Mouse (Mus musculus) olfactory bulb, adult 2 months (tissue): Measurements from ENCODE around the gene Sgca.

ENCODE experiments used
- CTCF ChIP-seq: fragments of 200-500 bp; IDR thresholded peaks from 2 replicates; pipeline ENCODE4 v1.5.1; 2012; ENCODE audit warnings: low read depth, mild to moderate bottlenecking, low read length, moderate library complexity; ENCODE audit not compliant: insufficient read depth
- POLR2A ChIP-seq: fragments of 200-500 bp; IDR thresholded peaks from 2 replicates; pipeline ENCODE4 v1.6.1; 2012; ENCODE audit warnings: mild to moderate bottlenecking, low read depth, low read length, moderate library complexity; ENCODE audit not compliant: insufficient read depth

- TF ChIP-seq POLR2A (no peak), CTCF (no peak)
These were observed 20.9 kb upstream of the Sgca start for GRCm38 (mm10) chr11:94996984-94997383.
